Comparison of ENCODE assay signal across 19 mouse cellular contexts in genomic region chr9:4658951-4659350, GRCm38 (mm10).
DNase-seq lines count a peak whose midpoint lies in the region; ATAC-seq lines count a peak whose summit lies in the region.
"Had no signal": no experiment of that assay in that cellular context is flagged by ENCODE, and none has a peak within 500 bp of the region (broad histone marks: within the 10 kb centered on the region; RNA-seq: fewer than 3 reads in every experiment).

No protein-coding gene starts in this region.

- DNase-seq in cerebellum, adult 11 months: no peak
- peak; percentile 85 for DNase-seq in brain, adult 2 months (ENCODE audit: low read depth, low spot score)
- DNase-seq in cerebellum, adult 9-10 months: peak; percentile 68
- peak; percentile 58 to 72 for DNase-seq in cerebellum, postnatal 25 days
- DNase-seq in layer of hippocampus, postnatal 25 days (ENCODE audit: extremely low spot score in 1 of 2, low spot score in 1 of 2): no peak
- DNase-seq: adrenal gland, postnatal 10 days; B cell, adult 2 months; gastrocnemius, adult 2 months; gastrocnemius, postnatal 25 days had no signal

- no peaks in the 10 kb centered on the region for H3K9me3 ChIP-seq in liver, embryonic 12.5 days (replicated peaks)
- H3K9me3 ChIP-seq: embryonic facial prominence, embryonic 10.5 days; forebrain, embryonic 13.5 days; G1E; heart, embryonic 12.5 days; hindbrain, embryonic 10.5 days had no signal

- H3K4me2 ChIP-seq in liver, embryonic 12.5 days: no peak overlapping the region
- H3K4me2 ChIP-seq: forebrain, embryonic 13.5 days; heart, embryonic 12.5 days; hindbrain, embryonic 14.5 days had no signal

- H3K36me3 ChIP-seq in liver, embryonic 12.5 days: no peaks in the 10 kb centered on the region
- H3K36me3 ChIP-seq: embryonic facial prominence, embryonic 10.5 days; G1E; heart, embryonic 12.5 days; hindbrain, embryonic 10.5 days had no signal

- ATAC-seq in cerebellum, adult (ENCODE audit: insufficient number of reproducible peaks, low FRiP score, low TSS enrichment): peak; percentile 86
- ATAC-seq in liver, embryonic 12.5 days: no peak
- ATAC-seq: CD4-positive, CD25-positive, alpha-beta regulatory T cell, adult 4 months; forebrain, embryonic 13.5 days; intestine, embryonic 16.5 days had no signal

- no peak overlapping the region for H3K4me3 ChIP-seq in liver, embryonic 12.5 days
- H3K4me3 ChIP-seq: embryonic facial prominence, embryonic 10.5 days; forebrain, embryonic 13.5 days; gastrocnemius, adult 2 months; heart, embryonic 12.5 days; hindbrain, embryonic 10.5 days had no signal

- no peaks in the 10 kb centered on the region for H3K4me1 ChIP-seq in liver, embryonic 12.5 days
- H3K4me1 ChIP-seq: embryonic facial prominence, embryonic 10.5 days; forebrain, embryonic 13.5 days; heart, embryonic 12.5 days; hindbrain, embryonic 10.5 days had no signal

- H3K9ac ChIP-seq in liver, embryonic 12.5 days: no peak overlapping the region
- H3K9ac ChIP-seq: forebrain, embryonic 13.5 days; heart, embryonic 12.5 days; hindbrain, embryonic 14.5 days had no signal

- no peak overlapping the region for H3K27ac ChIP-seq in liver, embryonic 12.5 days
- H3K27ac ChIP-seq: embryonic facial prominence, embryonic 10.5 days; forebrain, embryonic 13.5 days; gastrocnemius, adult 2 months; hindbrain, embryonic 10.5 days; hindbrain, embryonic 14.5 days had no signal

- no peaks in the 10 kb centered on the region for H3K27me3 ChIP-seq in liver, embryonic 12.5 days (replicated peaks)
- H3K27me3 ChIP-seq: forebrain, embryonic 13.5 days; heart, embryonic 12.5 days had no signal

Comparison
In these comparisons a context has a peak if more than half of its experiments do, and no peak if none do; other contexts are left out.
1. DNase-seq: peak in brain, adult 2 months (single experiment), cerebellum, adult 9-10 months (single experiment) and cerebellum, postnatal 25 days (2 of 2); none in cerebellum, adult 11 months (single experiment) and layer of hippocampus, postnatal 25 days (0 of 2).